Mouse (Mus musculus) testis, adult 2 months (tissue): ENCODE data around the gene Ankrd28.

ENCODE experiments used
- CTCF ChIP-seq: fragments of 200-500 bp; IDR thresholded peaks from 2 replicates; pipeline ENCODE4 v1.5.1; 2012; ENCODE audit warnings: low read depth, mild to moderate bottlenecking, inconsistent platforms, low read length, moderate library complexity; ENCODE audit not compliant: control insufficient read depth, insufficient read depth, insufficient replicate concordance
- POLR2A ChIP-seq: fragments of 200-500 bp; IDR thresholded peaks from 2 replicates; pipeline ENCODE4 v1.6.1; 2012; ENCODE audit warnings: low read depth, mild to moderate bottlenecking, inconsistent platforms, low read length, moderate library complexity; ENCODE audit not compliant: control insufficient read depth

DNA sequence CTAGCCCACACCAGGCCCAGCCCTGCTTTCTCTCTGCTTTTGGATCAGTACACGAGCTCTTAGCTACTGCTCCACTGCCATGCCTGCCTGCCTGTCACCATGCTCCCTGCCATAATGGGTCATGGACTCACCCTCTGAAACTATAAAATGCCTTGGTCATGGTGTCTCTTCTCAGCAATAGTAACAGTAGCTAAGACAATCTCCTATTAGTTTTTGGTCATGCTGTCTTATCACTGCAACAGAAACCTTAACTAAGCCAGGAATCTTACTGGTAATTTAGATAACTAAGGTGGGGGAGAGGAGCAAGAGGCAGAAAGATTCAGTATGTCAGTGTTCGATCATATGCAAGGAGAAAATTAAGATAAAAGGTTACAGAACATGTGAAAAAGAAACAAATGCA lies 112.1 kb downstream of the Ankrd28 start:
- TF ChIP-seq CTCF = no peak
- no peak for TF ChIP-seq POLR2A
